Mouse (Mus musculus): ENCODE measurements around the gene Ngdn. TPM values are rescaled to one million over a fixed set of nuclear protein-coding genes. Genes with fewer than 3 reads are reported as not detected.
"Not testable (repeated sequence)": the region's sequence is repeated elsewhere in the genome, so short reads cannot be mapped to it uniquely, and the experiment has no call there.

The Ngdn gene
- total RNA-seq (2015) (57.0 and 72.1 TPM in 2 replicates), total RNA-seq (2017) (58.4 and 63.3 TPM in 2 replicates)

DNA sequence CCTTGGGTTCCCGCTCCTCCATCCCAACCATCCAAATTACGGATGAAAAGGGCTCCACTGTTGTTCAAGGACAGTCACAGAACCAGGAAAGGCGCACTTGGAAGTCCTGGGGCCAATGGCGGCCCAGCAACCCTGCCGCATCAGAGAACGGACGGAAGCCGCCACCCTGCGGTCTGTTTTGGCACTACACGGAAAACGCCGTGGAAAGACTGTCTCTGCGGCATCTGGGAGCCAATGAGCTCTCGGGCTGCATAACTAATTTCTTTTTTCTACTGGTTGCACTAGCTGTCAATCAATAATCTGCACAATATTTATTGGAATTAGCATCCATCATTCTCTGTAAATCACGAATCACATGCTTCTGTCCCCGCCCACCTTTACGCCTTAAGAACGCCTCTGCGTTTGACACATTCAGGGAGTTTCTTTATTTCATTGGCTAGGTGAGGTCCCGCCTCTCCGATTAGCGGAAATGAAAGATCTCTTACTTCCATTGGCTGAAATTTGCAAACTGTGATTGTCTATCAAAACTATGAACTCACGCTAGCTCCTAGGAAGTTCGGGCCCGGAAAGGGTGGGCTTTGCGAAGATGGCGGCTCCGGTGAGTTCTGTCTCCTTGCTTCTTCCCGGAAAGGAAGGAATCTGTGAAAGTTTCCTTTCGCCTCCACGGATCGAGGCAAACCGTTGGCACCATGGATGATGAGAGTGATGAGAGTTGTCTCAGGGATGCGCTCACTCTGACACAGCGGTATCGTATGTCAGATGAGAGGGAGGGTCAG is at the start of gene Ngdn:
Ngdn (plus strand) TSS at position 464 of the 776 bp plus-strand sequence.
- ATAC-seq (replicated peaks; ENCODE audit: poor library complexity), result peak; percentile 91

DNA sequence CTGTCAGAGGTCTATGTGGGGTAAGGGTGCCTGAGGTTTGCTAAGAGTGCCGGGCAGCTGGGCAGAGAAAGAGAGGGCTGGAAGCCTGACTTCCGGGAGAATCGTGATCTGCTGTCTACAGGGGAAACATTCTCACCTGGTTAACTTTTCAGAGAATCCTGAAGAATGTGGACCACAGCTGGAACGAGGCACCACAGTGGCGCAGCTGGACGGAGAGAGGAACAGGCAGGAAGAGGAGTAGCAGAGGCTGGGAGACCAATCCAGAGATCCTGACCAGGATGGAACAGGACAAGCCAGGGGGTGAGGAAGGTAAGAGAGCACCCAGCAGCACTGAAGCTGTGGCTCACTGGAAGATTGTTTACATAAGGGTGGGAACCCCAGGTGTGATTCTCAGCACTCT is 49.6 kb upstream of the Ngdn start:
- ATAC-seq (replicated peaks; ENCODE audit: poor library complexity), result no peak

- ATAC-seq (replicated peaks; ENCODE audit: poor library complexity), result no peak
Observed at GRCm38 (mm10) chr14:54966320-54966977, 48.8 kb upstream of the Ngdn start, which contains the start of gene Myh6. Gene Myh6, minus strand, starts transcription at chr14:54966927.

DNA sequence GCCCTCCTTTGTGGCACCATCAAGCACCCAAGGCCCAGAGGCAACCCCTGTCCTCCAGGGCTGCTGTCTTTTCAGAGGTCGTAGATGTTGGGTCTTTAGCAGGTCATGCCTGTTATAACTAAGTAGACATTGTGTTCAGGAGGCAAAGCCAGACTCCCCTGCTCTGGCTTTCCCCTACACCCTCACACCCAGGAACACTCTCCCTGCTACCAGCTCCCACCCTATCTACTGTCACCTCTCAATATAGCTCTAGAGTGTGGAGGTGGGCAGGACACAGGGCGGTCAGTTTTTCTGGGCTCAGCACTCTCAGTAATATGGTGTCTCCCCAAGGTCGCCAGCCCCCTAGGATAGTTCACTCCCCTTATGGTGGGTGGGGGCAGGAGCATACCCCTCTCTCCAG is 47.4 kb upstream of the Ngdn start:
- ATAC-seq (replicated peaks; ENCODE audit: poor library complexity), result no peak

DNA sequence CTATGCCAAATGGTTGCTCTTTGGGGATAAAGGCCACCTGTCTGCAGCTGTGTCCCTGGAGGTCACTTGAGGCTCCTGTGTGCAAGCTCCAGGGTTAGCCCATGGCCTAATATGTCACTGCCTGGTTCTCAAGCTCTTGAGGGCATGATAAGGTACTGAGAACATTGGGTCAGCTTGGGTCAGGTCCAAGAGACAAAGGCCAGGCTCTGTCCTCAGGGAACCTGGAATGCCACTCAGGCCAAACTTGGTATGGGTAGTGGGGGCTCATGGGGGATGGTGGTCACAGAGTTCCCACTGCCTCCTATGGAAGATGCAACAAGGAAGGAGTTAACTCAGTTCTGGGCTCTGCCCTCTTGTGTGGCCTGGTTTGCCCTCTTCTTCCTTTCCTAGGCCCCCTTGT is 46.9 kb upstream of the Ngdn start:
- no peak for ATAC-seq (replicated peaks; ENCODE audit: poor library complexity)

GRCm38 (mm10) chr14:54972786-54973185 is 42.5 kb upstream of the Ngdn start:
- not testable (repeated sequence) for ATAC-seq (replicated peaks; ENCODE audit: poor library complexity)

DNA sequence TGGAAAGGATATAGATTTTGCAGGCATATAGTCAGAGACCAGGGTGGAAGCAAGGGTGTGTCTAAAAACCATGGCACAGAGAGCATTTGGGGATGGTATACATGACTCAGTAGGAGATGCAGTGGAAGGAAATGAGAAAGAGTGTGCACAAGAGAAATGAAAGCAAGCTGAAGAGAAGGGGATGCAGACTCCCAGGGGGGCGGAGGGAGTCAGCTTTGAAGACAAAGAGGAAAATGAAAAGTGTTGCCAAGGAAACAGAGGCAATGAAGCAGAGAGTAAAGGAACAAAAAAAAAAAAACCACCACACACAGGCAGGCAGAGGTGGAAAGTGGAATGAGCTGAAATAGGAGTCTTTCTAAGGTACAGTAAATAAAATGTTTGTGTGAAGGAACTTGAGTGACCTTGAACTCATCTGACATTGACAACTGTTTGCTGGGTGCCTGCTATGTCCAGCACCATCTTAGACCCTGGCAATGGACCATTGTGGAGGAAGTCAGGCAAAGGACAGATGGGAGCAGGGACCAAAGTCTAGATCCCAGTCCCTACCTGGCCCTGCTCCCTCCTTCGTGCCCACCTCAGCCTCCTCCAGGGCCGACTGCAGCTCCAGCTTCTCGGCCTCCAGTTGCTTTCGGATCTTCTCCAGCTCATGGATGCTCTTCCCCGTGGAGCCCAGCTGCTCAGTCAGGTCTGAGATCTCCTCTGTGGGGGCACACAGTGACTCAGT is 41.0 kb upstream of the Ngdn start:
- ATAC-seq (replicated peaks; ENCODE audit: poor library complexity), result no peak

GRCm38 (mm10) chr14:54976633-54977032 is 38.6 kb upstream of the Ngdn start, which contains the start of gene Gm17428:
Gene Gm17428, plus strand, starts transcription at chr14:54976933.
- ATAC-seq (replicated peaks; ENCODE audit: poor library complexity), result no peak

- no peak for ATAC-seq (replicated peaks; ENCODE audit: poor library complexity)
Observed at GRCm38 (mm10) chr14:54978664-54979063, 36.6 kb upstream of the Ngdn start.

DNA sequence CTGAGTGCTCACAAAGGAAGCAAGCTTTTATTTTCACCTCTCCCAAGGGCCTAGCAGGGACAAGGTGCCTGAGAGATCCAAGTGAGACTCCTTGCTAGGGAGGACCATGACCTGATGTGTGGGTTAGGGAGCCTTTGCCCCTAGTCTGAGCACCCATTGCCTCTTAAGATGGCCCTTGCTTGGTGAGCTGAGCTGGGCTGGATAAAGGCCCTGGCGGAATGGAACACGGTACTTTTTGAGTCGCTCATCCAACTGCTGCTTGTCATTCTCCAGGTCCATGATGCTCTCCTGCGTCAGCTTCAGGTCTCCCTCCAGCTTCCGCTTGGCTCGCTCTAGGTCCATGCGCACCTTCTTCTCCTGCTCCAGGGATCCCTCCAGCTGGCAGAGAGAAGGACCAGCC is 33.3 kb upstream of the Ngdn start:
- no peak for ATAC-seq (replicated peaks; ENCODE audit: poor library complexity)

GRCm38 (mm10) chr14:54988350-54988874 is 26.8 kb upstream of the Ngdn start:
- ATAC-seq (replicated peaks; ENCODE audit: poor library complexity), result not testable (repeated sequence)

DNA sequence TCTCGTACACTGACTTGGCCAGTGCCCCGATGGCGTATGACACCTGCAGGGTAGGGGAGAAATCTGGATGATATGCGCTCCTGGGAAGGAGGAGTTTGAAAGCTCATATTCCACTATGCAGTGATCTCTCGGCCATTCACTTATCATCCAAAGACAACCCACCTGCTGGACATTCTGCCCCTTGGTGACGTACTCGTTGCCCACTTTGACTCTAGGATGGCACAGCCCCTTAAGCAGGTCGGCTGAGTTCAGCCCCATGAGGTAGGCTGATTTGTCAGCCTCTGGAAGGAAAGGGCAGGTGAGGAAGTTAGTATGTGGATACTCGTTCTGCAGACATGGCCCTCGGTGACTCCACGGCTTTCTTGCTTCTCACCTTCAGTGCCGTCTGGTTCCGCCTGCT is 26.4 kb upstream of the Ngdn start:
- ATAC-seq (replicated peaks; ENCODE audit: poor library complexity), result no peak

- no peak for ATAC-seq (replicated peaks; ENCODE audit: poor library complexity)
Observed at GRCm38 (mm10) chr14:54989886-54990441, 25.3 kb upstream of the Ngdn start.

GRCm38 (mm10) chr14:54992196-54992595 is 23.1 kb upstream of the Ngdn start:
- ATAC-seq (replicated peaks; ENCODE audit: poor library complexity), result no peak

GRCm38 (mm10) chr14:54993636-54994035 is 21.6 kb upstream of the Ngdn start:
- ATAC-seq (replicated peaks; ENCODE audit: poor library complexity), result no peak

- no peak for ATAC-seq (replicated peaks; ENCODE audit: poor library complexity)
Observed at GRCm38 (mm10) chr14:54994136-54994868, 21.0 kb upstream of the Ngdn start, which contains the start of gene Myh7. Gene Myh7, minus strand, starts transcription at chr14:54994626.

DNA sequence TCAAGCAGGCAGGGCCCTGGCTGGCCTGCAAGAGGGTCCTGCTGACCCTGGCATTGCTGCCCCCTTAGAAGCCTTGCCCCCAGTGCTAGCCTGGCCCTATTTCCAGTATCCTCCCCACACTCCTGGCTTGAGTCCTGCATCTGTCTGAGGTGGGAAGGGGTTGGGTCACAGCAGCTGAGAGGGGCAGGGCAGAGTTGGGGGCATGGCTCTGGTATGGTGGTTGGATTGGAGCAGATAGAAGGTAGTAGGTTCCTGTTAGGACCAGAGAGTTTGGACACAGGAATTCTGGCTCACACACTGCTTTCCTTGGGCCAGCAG is 20.4 kb upstream of the Ngdn start:
- no peak for ATAC-seq (replicated peaks; ENCODE audit: poor library complexity)

- no peak for ATAC-seq (replicated peaks; ENCODE audit: poor library complexity)
Observed at GRCm38 (mm10) chr14:54995457-54996138, 19.7 kb upstream of the Ngdn start.

- no peak for ATAC-seq (replicated peaks; ENCODE audit: poor library complexity)
Observed at GRCm38 (mm10) chr14:54996793-54997192, 18.5 kb upstream of the Ngdn start.

- ATAC-seq (replicated peaks; ENCODE audit: poor library complexity), result no peak
Observed at GRCm38 (mm10) chr14:54997297-54997696, 18.0 kb upstream of the Ngdn start.
